Mouse (Mus musculus) brain, embryonic 18.5 days (tissue): ENCODE results near the gene Tmem198.

Experiments used
- DNase-seq: peaks from one replicate; pipeline ENCODE4 v3.0.0-alpha.2; 2012; ENCODE audit warnings: low read depth, low spot score

Gene Tmem198

DNA sequence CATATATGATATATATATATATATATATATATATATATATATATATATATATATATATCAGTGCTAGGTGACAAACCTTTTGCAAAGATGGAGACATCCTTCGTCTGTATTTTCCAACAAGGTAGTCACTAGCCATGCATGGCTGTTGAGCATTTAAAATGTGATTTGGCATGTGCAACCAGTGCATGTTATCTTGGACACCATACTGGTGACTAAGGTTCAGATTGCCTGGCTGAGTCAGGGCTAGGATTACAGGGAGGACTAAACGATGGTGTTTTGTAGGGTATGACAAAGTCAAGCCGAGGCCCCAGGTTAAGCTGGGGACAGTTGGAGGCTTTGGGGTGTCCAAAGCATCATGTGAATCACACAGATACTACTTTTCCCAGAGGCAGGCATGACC, 23.9 kb upstream of the Tmem198 start:
- no peak for DNase-seq

DNA sequence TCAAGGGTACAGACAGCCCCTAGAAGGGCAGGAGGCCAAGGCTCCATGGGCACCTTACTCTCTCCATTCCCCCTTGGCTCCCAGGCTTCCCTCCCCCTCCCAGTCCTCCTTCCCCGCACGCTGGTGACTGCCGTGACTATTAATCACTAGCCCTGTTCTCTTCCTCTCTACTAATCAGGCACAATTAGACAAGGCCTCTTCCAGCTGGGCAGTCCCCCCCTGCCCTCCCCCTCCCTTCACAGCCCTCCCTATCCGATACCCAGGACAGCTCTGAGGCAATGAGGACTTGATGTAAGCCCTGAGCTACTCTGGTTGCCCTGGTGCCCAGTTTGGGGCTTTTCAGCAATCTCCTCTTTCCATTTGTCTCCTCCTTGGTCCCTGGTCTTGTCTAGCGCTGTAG, 23.4 kb upstream of the Tmem198 start:
- no peak for DNase-seq

DNA sequence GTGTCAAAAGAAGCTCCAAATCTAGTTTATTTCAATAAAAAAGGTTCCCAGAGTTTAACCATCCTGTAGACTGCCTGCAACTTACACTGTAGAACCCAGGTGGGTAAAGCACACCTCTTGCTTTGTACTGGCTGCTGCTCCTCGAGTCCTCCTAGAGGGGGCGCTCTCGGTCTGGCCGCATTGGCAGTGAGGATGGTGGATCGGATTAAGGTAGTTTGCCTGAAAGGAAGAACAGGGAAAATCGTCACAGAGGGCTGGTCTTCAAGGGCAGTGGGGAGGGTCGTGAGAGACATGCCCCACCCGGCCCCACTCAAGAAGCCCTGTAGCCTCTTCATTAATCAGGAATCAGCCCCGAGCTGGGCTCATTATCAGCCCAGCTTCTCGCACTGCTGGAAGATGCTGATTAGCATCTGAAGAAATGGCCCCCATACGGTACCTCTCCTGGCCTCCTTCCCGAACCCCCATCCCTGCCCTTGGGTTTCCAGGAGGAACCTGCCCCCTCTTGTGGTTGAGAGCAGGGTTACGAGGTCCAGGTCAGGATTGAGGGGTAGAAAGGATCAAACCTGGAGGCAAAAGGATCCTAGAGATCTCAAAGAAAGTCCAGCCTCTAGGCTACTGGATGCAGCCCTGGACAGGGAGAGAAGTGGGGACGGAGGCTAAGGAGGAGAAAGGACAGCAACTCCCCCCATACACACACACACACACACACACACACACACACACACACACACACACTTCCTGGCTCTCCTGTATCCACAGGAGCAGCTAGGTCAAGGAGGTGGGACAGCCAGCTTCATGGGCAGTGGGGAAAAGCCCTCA, 22.4 kb upstream of the Tmem198 start:
- no peak for DNase-seq

DNA sequence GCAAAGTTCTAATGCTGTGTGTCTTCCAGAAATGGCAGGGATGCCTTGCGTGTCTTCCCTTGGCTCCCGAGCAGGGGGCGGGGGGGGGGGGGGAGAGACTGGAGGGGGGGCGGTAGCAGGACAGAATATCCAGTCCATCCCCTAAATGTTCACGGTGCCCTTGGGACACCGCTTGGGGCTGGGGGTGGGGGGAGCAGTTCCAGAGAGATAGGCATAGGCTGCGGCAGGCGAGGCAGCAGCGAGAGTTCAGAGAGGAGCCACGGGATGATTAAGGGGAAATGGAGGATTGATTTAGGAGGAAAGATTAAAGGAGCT, 21.7 kb upstream of the Tmem198 start:
- DNase-seq = no peak

DNA sequence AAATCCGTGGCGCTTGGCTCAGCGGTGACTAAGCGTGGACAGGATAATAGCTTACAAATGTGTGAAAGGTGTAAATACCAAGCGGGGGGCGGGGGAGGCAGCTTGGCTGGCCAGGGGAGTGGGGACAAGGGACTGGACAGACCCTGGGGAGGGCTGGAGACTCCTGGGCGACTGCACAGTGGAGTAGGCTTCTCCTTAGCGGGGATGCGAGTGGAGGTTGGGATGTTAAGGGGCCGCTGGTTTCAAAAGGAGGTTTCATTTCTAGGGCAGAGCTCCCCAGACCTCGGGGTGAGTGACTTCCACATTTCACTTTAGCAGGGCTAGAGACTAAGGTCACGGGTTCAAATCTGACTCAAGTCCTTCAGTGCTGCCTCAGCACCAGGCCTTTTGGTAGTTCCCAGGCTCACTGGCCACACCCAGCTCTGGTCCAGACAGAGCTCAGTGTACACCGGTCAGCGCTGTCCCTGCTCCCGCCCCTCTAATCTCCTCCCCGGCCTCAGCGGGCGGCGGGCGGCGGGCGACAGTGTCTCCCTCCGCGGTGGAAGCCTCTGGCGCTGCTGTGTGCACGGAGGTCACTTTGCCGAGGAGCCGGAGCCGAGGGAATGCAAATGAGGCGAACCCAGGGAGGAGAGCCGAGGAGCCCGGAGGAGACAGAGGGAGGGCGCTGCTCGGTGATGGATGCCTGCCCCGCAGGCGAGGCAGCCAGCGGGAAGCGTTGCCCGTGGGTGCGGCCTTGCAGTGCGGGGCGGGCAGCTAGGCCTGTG, 21.1 kb upstream of the Tmem198 start:
- DNase-seq = no peak

DNA sequence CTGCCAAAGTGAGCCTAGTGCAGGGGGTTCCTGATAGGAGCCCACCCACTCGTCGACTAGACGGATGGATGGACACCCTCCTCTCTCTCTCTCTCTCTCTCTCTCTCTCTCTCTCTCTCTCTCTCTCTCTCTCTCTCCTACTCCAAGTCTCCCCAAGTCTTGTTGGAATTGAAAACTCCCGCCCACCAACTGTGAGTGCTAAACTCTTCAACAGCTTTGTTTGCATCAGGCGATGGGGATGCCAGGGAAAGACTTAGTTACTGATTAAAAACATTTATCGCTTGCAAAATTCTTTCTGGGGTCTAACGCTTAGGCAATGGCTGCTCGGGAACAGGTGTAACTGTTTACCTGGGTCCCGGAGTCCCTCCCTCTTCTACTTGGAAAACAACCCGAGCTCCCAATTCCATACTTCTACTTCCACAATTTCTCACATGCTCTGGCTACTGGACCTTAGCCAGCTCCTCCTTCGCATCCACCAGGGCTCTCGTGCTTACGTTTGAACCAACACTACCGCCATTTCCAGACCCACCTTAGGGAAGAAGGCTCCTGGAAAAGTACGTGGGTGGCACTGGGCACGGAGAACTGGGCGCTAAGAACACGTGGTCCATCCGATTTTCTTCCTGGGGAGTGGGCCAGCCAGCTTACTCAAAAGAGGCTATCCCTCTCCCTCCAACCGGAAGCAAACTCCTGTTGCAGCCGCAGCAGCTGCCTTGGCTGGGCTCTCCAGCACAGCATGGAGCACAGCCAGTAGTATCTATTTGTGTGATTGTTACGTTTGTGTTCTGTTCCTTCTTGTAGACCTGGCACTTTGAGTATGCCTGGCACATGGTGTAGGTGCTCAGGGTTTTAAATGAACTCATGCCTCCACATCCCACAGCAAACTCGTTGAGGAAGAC, 20.3 kb upstream of the Tmem198 start:
- DNase-seq = no peak

DNA sequence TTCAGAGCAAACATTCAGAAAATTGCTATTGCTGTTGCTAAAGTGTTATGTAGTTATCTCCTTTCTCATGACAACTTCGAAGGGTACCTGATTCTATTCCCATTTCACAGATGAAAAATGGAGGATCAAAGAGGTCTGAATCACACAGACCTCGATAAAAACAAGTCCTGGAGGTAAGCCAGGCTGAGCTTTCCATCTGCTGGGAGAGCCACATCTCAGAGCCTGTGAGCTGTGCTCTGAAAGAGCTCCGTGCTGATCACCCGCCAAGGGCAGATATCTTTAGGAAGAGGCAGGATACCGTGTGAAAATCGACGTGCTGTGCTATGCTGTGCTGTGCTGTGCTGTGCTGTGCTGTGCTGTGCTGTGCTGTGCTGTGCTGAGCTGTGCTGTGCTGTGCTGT, 19.0 kb upstream of the Tmem198 start:
- DNase-seq = no peak

DNA sequence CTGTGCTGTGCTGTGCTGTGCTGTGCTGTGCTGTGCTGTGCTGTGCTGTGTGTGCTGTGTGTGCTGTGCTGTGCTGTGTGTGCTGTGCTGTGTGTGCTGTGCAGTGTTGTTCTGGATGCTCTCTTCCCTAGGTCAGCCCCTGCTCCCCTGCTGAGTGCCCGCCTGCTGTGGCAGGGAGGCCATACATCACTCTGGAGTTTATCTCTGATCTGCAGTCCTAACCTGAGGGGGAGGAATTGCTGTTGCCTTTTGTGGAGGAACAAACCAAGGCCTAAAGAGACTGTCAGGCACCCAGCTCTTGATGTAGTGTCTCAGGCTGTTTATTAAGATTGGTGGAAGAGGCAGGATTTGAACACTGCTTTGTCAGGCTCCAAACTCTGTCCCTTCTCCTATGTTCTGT, 16.7 kb upstream of the Tmem198 start:
- DNase-seq = no peak

DNA sequence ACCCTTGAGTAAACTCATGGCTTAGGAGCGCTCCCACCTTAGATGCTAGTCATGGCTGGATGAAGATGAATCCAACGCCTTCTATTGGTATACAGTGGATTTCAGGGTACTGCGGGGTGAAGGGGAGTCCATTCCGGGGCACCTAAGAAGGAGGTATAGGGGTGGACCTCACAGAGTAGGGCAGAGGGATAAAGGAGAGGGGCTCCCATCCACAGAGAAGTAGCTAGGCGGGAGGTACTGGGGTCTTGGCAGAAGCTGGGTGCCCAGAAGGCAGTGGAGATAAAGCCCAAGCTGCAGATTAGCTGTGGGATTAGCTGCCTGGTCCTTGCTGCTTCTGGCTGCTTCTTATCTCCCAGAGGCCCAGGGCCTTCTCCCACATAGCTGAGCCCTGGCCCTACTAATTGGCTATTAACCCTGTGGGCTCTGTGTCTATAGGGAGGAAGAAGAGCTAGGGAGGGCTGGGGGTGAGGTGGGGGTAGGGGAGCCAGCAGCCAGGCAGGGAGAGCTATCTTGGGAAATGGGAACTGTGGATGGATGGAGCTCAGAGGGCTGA, 15.6 kb upstream of the Tmem198 start:
- no peak for DNase-seq

DNA sequence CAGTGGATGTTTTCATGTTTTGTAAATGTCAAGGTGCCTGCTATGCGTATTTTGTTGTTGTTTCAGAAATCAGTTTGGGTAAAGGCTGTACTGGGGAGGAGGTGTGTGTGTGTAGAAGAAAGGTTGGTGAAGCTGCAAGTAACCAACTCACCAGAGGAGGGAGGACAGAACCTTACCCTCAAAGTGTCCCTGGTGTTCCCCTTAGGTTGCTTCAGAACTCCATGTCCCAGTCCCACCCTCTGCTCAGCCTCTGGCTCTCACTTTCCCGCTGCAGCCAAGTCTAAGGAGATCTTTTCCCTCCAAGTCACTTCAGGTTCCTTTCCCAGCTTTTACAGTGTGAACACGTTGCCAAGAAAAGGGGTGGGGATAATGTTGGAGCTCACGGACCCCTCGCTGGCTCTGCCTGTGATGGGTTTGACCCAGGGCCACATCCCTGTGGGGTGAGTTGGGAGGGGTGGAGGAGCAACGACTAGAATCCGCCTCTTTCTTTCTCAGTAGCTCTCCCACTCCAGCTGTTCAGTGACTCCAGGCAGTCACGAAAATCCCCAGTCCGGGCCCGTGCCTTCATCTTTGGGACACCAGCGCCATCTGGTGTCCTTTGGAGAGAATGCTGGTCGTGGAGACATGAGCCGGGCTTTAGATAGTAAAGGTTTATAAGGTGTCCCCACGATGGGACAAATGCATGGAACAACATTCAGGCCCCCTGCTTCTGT, 12.0 kb upstream of the Tmem198 start:
- DNase-seq = no peak

DNA sequence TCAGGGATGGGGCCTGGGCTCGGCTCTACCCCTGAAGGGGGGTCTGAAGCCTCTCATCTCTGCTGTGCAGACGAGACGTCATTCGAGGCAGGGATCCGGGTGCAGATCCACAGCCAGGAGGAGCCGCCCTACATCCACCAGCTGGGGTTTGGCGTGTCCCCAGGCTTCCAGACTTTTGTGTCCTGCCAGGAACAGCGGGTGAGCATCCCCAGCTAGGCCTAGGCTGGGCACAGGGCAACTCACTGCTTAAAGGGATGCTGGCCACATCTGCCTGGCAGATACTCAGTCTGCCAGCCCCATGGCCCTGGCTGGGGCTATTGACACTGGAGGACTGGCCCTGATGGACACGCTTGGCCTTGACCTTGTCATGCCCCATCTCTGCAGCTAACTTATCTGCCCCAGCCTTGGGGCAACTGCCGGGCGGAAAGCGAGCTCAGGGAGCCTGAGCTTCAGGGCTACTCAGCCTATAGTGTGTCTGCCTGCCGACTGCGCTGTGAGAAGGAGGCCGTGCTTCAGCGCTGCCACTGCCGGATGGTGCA, 10.0 kb upstream of the Tmem198 start:
- DNase-seq = no peak

DNA sequence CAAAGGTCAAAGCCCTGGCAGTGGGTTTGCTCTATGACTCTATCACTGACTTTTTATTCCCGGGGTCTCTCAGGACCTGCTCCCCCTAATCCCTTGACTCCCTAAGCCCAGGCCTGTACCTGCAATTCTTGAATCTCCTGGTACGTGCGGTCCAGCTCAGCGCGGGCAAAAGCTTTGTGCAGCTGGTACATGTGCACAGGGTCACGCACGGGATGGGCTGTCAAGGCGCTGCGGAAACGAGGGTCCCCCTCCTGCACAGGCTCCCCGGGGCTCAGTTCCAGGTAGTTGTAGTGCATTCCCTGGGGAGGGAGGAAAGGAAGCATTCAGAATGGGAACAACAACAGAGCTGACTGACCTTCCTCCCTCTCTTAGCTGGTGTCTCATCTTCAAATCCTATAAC, 2.9 kb upstream of the Tmem198 start:
- DNase-seq = no peak

DNA sequence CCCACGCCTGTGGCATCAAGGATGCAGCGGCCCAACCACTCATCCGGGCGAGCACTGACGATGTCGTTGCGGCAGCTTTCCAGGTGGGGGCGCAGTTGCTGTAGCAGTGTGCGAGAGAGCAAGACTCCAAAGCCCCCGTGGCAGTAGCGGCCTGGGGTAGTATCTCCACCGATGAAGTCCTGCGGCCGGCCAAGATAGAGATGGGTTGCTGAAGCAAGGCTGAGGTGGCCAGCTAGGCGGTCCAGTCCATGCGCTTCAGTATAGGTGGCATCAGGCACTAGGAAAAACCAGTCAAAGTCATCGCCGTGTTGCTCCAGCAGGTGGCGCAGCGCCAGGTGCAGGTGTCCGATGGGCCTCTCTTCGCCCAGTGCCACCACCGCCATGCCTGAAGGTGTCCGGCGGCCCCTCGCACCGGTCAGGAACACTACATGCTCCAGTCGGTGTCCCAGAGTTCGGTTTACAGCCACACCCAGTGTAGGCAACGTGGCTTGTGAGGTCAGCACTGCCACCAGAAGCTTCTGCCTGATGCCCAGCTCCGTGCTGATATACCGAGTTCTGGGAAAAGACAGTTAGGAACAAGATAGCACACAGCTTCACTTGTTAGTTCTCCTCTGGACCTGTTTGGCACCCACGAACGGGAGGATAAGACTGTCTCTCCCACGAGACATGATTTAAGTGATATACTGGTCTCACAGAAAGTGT, 1.9 kb upstream of the Tmem198 start:
- DNase-seq = no peak

DNA sequence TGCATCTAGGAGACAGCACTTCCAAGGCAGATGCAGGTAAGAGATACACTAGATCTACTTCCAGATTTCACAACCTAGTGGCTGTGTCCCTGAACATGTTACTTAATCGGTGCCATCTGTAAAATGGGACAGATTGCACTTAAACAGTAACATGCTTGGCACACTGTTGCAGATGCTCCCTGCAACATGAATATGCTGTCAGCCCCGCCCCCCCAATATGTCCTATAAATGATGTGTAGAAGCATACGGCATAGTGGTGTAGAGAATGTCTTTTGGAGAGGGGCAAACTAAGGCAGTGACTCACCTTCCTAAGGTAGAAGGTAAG, 1.4 kb upstream of the Tmem198 start:
- no peak for DNase-seq

DNA sequence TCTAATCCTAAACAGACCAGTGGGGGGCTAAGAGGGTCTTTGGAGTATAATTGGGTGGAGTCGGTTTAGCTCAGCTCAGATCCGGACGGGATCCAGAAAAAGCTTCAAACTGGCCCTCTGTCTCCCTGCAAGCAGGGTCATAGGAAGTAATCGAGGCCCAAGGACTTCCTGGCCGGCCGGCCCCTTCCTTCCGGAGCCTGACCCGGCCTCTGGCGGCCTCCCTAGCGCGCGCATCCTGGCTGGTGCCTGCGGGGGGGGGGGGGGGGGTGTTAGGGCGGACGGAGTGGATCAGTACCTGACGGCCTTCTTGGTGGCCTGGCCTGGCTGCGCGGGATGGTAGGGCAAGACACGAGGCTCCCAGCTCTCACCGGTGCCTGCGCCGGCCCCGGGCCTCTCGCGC, 835 bp upstream of the Tmem198 start:
- no peak for DNase-seq

DNA sequence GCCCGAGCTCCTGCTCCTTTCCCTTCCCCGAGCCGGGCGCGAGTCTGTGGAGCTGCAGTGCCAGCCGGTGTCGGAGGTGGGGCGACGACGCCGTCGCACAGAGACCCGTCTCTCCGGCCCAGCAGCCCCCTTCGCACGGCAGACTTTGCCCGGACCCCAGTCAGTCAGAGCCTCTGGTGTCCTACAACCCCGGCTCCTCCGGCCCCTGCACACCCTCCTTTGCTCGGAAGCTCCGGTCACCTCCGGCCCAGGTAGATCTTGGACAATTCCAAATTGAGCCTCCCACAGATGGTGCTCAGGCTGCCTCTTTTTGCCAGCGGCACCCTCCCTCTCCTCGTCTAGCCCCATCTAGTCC, 280 bp downstream of the Tmem198 start:
- DNase-seq = no peak

DNA sequence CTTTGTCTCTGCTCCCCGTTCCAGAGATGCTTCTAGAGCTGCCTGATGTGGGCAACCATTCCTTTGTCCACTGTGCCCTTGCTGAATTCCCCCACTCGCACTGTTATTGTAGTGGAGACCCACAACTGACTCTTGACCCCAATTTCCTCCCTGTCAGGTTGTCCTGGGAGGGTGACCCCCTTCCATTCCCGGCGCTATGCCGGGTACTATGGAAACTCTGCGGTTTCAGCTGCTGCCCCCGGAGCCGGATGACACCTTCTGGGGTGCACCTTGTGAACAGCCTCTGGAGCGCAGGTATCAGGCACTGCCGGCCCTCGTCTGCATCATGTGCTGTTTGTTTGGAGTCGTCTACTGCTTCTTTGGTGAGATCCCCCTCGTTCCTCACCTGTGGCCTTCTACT, 704 bp downstream of the Tmem198 start:
- DNase-seq = no peak

DNA sequence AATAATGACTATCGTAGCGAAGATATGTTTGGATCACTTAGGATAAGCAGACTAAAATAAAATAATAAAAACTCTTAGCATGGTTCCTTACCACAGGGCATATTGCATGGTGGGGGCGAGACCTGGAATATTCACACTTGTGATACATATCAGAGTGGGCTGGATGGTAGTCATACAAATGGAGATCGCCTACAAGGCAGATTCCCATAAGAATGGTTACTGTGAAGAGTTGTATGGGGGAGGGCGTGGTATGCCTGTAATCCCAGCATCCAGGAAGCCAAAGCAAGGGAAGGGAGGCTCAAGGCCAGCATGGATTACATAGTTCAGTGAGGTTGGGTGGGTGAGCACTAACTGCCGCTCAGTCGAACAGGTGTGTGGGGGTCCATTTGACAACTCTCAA, 1.4 kb downstream of the Tmem198 start:
- no peak for DNase-seq

DNA sequence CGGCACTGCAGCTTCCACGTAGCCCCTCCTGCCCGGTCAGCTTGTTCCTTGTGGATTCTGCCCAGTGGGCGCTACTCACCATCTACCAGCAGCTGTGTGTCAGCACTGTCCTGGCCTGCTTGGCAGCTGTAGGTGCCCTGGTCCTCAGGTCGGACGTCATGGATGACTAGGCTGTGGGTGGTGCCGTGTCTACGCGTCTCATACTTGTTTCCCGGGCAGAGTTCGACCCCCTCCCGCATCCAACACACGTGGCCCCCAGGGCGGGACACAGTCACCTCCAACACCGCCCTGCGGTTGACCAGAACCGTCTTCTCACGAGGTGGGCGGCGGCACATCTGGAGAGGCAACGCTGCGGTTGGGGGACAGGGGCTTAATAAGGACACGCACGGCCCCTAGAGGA, 7.2 kb downstream of the Tmem198 start:
- no peak for DNase-seq

DNA sequence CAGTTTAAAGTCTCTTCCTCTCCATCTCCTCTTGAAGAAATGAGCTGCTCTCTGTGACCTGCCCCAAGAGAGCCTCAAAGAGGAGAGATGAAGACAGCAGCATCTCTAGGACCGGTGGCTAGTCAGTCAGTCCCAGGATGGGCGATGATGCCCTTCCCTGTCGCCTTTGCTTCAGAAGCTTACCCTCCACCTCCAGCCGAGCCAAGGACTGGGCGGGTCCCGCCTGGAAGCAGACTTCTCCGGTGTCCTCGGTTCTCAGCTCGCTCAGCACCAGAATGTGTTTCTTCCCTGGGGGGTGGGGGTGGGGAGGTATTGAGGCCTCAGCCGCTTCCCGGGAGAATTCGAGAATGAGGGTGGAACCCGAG, 7.7 kb downstream of the Tmem198 start:
- no peak for DNase-seq
